ENCODE assay signal across 19 mouse cellular contexts in the genomic region with DNA sequence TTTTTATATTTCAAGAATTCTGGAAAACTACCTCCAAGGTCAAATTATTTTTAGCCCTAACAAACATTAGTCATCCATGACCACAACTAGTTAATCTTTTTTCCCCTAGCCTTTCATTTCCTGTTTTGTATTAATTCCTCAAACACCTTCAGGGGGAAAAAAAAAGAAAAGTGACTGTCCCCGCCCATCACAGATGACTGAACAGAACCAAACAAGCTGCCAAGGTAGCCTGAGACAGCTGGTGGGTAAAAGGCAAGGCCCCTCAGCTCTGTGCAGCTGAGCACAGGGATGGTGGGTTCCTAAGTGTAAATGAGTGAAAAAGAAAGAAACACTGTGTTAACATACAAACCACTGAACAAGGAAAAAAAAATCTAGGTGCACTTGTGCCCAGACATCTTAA.
DNase-seq lines count a peak whose midpoint lies in the region; ATAC-seq and TF ChIP-seq lines count a peak whose summit lies in the region.
"Had no signal": no experiment of that assay in that cellular context is flagged by ENCODE, and none has a peak within 500 bp of the region (broad histone marks: within the 10 kb centered on the region; RNA-seq: fewer than 3 reads in every experiment).

No protein-coding gene starts in this region.

- no peak overlapping the region for H3K27ac ChIP-seq in kidney, postnatal 0 days
- H3K27ac ChIP-seq: hindbrain, embryonic 12.5 days; midbrain, embryonic 13.5 days; neural tube, embryonic 12.5 days had no signal

- ATAC-seq in granulocyte monocyte progenitor cell, adult 5-6 weeks (replicated peaks; ENCODE audit: poor library complexity, severe bottlenecking), result peak; percentile 30; the same call in 1 of the 2 replicates
- ATAC-seq in kidney, postnatal 0 days (replicated peaks; ENCODE audit: low FRiP score, low read depth), result peak; percentile 63; the same call in 1 of the 2 replicates
- ATAC-seq: lung, postnatal 0 days; midbrain, embryonic 13.5 days had no signal

- DNase-seq in cerebellum, postnatal 10 days, result peak; percentile 42 to 54
- no peak for DNase-seq in cerebellum, adult 8-10 months
- peak; percentile 22 for DNase-seq in left cerebral cortex, postnatal 4 days
- DNase-seq in left cerebral cortex, adult 11 months (ENCODE audit: low spot score), result no peak
- no peak for DNase-seq in kidney, postnatal 0 days (ENCODE audit: low spot score)
- no peak for DNase-seq in urinary bladder, postnatal 4 days (ENCODE audit: low spot score in 2 of 2)
- DNase-seq in layer of hippocampus, postnatal 10 days (ENCODE audit: low spot score in 2 of 2), result no peak
- DNase-seq: cerebellum, adult 9-10 months; embryo, embryonic 11 days; gastrocnemius, postnatal 25 days; heart, postnatal 10 days; liver; spleen, adult 18-20 months had no signal

- no peaks in the 10 kb centered on the region for H3K36me3 ChIP-seq in kidney, postnatal 0 days (ENCODE audit: insufficient read depth, low read length)
- H3K36me3 ChIP-seq: hindbrain, embryonic 12.5 days; midbrain, embryonic 13.5 days; neural tube, embryonic 12.5 days had no signal

- H3K4me2 ChIP-seq in kidney, postnatal 0 days (ENCODE audit: low read length), result no peak overlapping the region
- H3K4me2 ChIP-seq: heart, embryonic 11.5 days; hindbrain, embryonic 12.5 days; midbrain, embryonic 13.5 days; neural tube, embryonic 12.5 days had no signal

- H3K9me3 ChIP-seq in kidney, postnatal 0 days (replicated peaks; ENCODE audit: low read length), result no peaks in the 10 kb centered on the region
- H3K9me3 ChIP-seq: hindbrain, embryonic 12.5 days; midbrain, embryonic 13.5 days; neural tube, embryonic 12.5 days had no signal

- no peak overlapping the region for H3K4me3 ChIP-seq in kidney, postnatal 0 days (replicated peaks; ENCODE audit: low read depth, low read length)
- H3K4me3 ChIP-seq: hindbrain, embryonic 12.5 days; midbrain, embryonic 13.5 days; neural tube, embryonic 12.5 days had no signal

- WGBS in kidney, postnatal 0 days, result 32% methylated on average over 1 of the region's 1 CpGs

- H3K4me1 ChIP-seq in kidney, postnatal 0 days (replicated peaks; ENCODE audit: insufficient read depth, low read length), result 0 out of 2 replicates have a peak, but pooled peaks cover 5% of the 10 kb centered on the region
- H3K4me1 ChIP-seq: hindbrain, embryonic 12.5 days; midbrain, embryonic 13.5 days; neural tube, embryonic 12.5 days had no signal

- H3K9ac ChIP-seq in kidney, postnatal 0 days (ENCODE audit: low read depth, low read length), result no peak overlapping the region
- H3K9ac ChIP-seq: hindbrain, embryonic 12.5 days; midbrain, embryonic 13.5 days; neural tube, embryonic 12.5 days had no signal

- intact Hi-C loops in left cerebral cortex, postnatal 4 days (cut with DNase I), result no loop called here

- no peak for TF ChIP-seq CTCF in kidney, postnatal 0 days (IDR thresholded peaks at IDR 0.05; ENCODE audit: low read depth)

- H3K27me3 ChIP-seq in kidney, postnatal 0 days (ENCODE audit: insufficient read depth, low read length), result no peaks in the 10 kb centered on the region
- H3K27me3 ChIP-seq: hindbrain, embryonic 12.5 days; midbrain, embryonic 13.5 days; neural tube, embryonic 12.5 days had no signal

Comparison
In these comparisons a context has a peak if more than half of its experiments do, and no peak if none do; other contexts are left out.
1. DNase-seq: peak in cerebellum, postnatal 10 days (2 of 2) and left cerebral cortex, postnatal 4 days (single experiment); none in cerebellum, adult 8-10 months (single experiment), left cerebral cortex, adult 11 months (single experiment), kidney, postnatal 0 days (single experiment), urinary bladder, postnatal 4 days (0 of 2) and layer of hippocampus, postnatal 10 days (0 of 2).